Mouse (Mus musculus) midbrain, embryonic 14.5 days (tissue): Measurements from ENCODE around the gene Gm6592. TPM values are rescaled to one million over a fixed set of nuclear protein-coding genes. Genes with fewer than 3 reads are reported as not detected.
"Not testable (repeated sequence)": the region's sequence is repeated elsewhere in the genome, so short reads cannot be mapped to it uniquely, and the experiment has no call there.

Experiments used
- ATAC-seq: fragments of 200-750 bp; cut with Nextera tagmentation; 2 replicates; pipeline ENCODE4 v1.8.0; 2017; ENCODE audit warnings: moderate number of reproducible peaks, moderate library complexity; ENCODE audit not compliant: low FRiP score, low TSS enrichment
- DNase-seq: peaks from one replicate; pipeline ENCODE4 v3.0.0-alpha.2; 2015
- H3K27ac ChIP-seq: fragments of 300-500 bp; sonication (generic); replicated peaks from 2 replicates; pipeline ENCODE4 v1.5.1; 2014; ENCODE audit warnings: mild to moderate bottlenecking, low read depth, low read length, moderate library complexity
- H3K27me3 ChIP-seq: fragments of 300-500 bp; sonication (generic); 2 replicates; pipeline ENCODE4 v1.6.1; 2014; ENCODE audit warnings: low read length, control low read depth, mixed read lengths; ENCODE audit not compliant: control insufficient read depth, insufficient read depth
- H3K36me3 ChIP-seq: fragments of 300-500 bp; sonication (generic); 2 replicates; pipeline ENCODE4 v1.6.1; 2014; ENCODE audit warnings: low read length, control low read depth; ENCODE audit not compliant: control insufficient read depth, insufficient read depth
- H3K4me1 ChIP-seq: fragments of 300-500 bp; sonication (generic); 2 replicates; pipeline ENCODE4 v1.6.1; 2014; ENCODE audit warnings: mild to moderate bottlenecking, antibody characterized with exemption, low read length, control low read depth; ENCODE audit not compliant: control insufficient read depth, insufficient read depth
- H3K4me2 ChIP-seq: fragments of 300-500 bp; sonication (generic); 2 replicates; pipeline ENCODE4 v1.6.1; 2014; ENCODE audit warnings: mild to moderate bottlenecking, low read length, moderate library complexity
- H3K4me3 ChIP-seq: fragments of 300-500 bp; sonication (generic); replicated peaks from 2 replicates; pipeline ENCODE4 v1.5.1; 2014; ENCODE audit warnings: low read depth, low read length
- H3K9ac ChIP-seq: fragments of 300-500 bp; sonication (generic); replicated peaks from 2 replicates; pipeline ENCODE4 v1.6.1; 2014; ENCODE audit warnings: mild to moderate bottlenecking, low read length, moderate library complexity
- H3K9me3 ChIP-seq: fragments of 300-500 bp; sonication (generic); 2 replicates; pipeline ENCODE4 v1.6.1; 2016; ENCODE audit warnings: low read length, control low read depth, mixed read lengths; ENCODE audit not compliant: control insufficient read depth
- WGBS: fragments of 180-500 bp; shearing (Covaris S2); extraction: QIAGEN DNeasy Blood & Tissue Kit; methylation state at CpG from one replicate; pipeline ENCODE4 v1.1.7; 2014; 5-methylcytosine and 5-hydroxymethylcytosine counted together
- polyA plus RNA-seq: library from polyadenylated mRNA; unstranded; fragments of >200 nt; fragmentation: Nextera tagmentation; extraction: Ambion mirVana; gene quantifications from 2 replicates; pipeline ENCODE4 v1.2.1, GENCODE M21; 2014

Gm6592 gene
- polyA plus RNA-seq, result not detected in 2 replicates

DNA sequence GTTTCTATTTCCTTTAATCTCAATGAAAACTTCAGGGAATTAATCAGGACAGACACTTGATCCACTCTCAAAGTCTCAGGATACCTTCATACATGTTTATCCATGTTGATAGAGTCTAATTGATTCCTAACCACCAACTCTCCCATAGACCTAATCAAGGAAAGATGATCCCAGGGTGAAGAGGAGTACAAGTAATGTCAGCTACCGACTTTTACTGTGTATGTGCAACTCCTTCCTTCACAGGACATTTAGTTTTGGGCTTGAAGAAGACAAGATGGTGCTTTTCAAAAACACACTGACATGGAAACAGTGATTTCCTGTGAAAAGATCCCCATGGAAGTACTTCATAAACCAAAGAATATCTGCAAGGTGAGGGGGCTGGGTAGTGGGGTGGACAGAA, at the start of gene Gm6592:
Gm6592 (plus strand) TSS at position 301 of the 400 bp plus-strand sequence.
- Histone ChIP-seq H3K4me3 (no peak within 1 kb of the TSS), H3K27me3 (no peaks in the 10 kb centered on the region), H3K36me3 (no peaks in the 10 kb centered on the region), H3K4me1 (no peaks in the 10 kb centered on the region), H3K4me2 (no peak within 1 kb of the TSS), H3K27ac (no peak within 1 kb of the TSS), H3K9ac (no peak within 1 kb of the TSS), H3K9me3 (no peaks in the 10 kb centered on the region; the same call in 1 of the 2 replicates)
- DNase-seq (no peak), ATAC-seq (no peak)
- 75% methylated on average over 1 of the region's 1 CpGs for WGBS

DNA sequence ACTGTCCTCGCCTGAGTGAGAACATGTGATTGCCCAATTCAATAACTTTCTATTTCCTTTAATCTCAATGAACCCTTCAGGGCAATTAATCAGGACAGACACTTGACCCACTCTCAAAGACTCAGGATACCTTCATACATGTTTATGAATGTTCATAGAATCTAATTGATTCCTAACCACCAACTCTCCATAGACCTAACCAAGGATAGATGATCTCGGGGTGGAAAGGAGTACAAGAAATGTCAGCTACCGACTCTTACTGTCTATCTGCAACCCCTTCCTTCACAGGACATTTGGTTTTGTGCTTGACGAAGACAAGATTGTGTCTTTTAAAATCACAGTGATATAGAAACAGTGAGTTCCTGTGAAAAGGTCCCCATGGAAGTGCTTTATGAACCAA, 40.4 kb upstream of the Gm6592 start, which contains the start of gene Ssxb5:
Ssxb5 (plus strand) TSS at position 301 of the 400 bp plus-strand sequence.
- H3K9ac ChIP-seq, H3K9me3 ChIP-seq, H3K4me1 ChIP-seq, H3K27me3 ChIP-seq, ATAC-seq, H3K4me2 ChIP-seq, DNase-seq, H3K27ac ChIP-seq, H3K4me3 ChIP-seq, H3K36me3 ChIP-seq: not testable (repeated sequence)
- WGBS, result 83% methylated on average over 4 of the region's 4 CpGs

DNA sequence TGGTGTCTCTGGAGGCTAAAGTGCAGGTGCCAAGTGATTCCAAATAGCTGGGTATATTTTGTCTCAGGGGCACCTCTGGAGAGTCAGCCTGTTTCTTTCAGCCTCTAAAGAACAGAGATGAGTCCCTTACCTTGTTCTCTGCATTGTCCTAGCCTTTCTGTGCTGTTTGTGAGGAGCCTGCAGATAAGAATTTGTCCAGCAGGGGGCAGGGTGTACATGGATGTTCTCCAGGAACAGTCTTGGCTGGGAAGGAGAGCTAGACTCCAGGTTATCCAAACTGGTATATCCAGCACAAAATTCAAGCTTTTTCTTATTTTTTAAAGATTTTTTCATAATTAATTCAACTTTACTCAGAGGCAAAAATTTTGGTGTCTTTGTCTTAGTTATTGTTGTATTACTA, 11.8 kb upstream of the Gm6592 start:
- Histone ChIP-seq H3K4me3 (no peak overlapping the region), H3K36me3 (no peaks in the 10 kb centered on the region), H3K4me2 (no peak overlapping the region), H3K9me3 (no peaks in the 10 kb centered on the region), H3K27me3 (no peaks in the 10 kb centered on the region), H3K27ac (no peak overlapping the region), H3K9ac (no peak overlapping the region), H3K4me1 (no peaks in the 10 kb centered on the region)
- DNase-seq, result peak; percentile 76
- no peak for ATAC-seq

DNA sequence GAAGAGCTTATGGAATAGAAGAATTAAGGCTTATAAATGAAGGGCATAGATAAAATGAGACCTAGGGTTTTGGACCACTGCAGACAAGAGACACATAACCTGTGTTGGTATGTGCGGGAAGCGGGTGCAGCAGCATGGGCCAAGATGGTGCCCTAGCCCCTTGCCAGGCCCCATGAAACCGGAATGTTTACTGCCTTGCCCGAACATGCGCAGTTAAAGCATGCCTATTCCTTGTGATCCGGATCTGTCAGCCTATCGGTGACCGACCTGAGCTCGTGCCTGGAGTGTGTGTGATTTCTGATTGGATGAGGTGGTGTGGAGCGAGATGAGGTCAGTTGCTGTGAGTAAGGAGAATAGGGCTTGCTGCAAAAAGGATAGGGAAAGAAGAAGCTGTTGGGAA, 8.7 kb downstream of the Gm6592 start:
- no peak overlapping the region for H3K9ac ChIP-seq
- no peaks in the 10 kb centered on the region for H3K4me1 ChIP-seq
- no peak overlapping the region for H3K4me3 ChIP-seq
- WGBS, result 92% methylated on average over 10 of the region's 10 CpGs
- ATAC-seq (no peak), DNase-seq (no peak)
- no peak overlapping the region for H3K4me2 ChIP-seq
- no peaks in the 10 kb centered on the region for H3K36me3 ChIP-seq
- H3K9me3 ChIP-seq, result no peaks in the 10 kb centered on the region
- H3K27me3 ChIP-seq, result no peaks in the 10 kb centered on the region
- H3K27ac ChIP-seq, result no peak overlapping the region

DNA sequence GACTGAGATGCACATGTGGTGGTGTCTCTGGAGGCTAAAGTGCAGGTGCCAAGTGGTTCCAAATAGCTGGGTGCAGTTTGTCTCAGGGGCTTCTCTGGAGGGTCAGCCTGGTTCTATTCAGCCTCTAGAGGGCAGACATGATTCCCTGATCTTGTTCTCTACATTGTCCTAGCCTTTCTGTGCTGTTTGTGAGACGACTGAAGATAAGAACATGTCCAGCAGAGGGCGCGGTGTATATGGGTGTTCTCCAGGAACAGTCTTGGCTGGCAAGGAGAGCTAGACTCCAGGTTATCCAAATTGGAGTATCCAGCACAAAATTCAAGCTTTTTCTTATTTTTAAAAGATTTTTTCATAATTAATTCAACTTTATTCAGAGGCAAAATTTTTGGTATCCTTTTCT, 20.5 kb downstream of the Gm6592 start:
- WGBS, result 10% methylated on average over 3 of the region's 3 CpGs
- ATAC-seq, result peak; percentile 57; the same call in 1 of the 2 replicates
- not testable (repeated sequence) for H3K27ac ChIP-seq, H3K4me2 ChIP-seq, H3K9me3 ChIP-seq, H3K36me3 ChIP-seq, H3K27me3 ChIP-seq, H3K4me3 ChIP-seq, H3K4me1 ChIP-seq, H3K9ac ChIP-seq
- peak; percentile 86 for DNase-seq

DNA sequence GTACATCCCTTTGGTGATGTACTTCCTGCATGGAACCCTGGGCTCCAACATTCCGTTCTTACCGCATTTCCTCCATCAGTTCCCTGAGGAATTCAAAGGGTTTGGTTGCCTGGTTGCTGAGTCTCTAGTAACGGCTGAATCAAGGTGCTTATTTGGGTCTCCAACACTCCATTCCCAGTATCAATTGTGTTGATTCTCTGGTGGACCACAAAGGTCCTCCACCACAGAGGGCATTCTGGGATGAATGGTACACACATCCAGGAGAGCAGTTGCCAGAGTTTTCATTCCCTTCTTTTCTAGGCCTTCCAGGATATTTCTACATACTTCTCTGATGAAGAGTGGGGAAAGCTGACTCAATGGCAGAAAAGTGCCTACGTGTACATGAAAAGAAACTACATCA, 30.2 kb downstream of the Gm6592 start, which contains the start of gene Gm5751:
Gm5751 (plus strand) TSS at position 301 of the 400 bp plus-strand sequence.
- H3K27ac ChIP-seq, H3K4me3 ChIP-seq, H3K4me1 ChIP-seq, H3K27me3 ChIP-seq, H3K9me3 ChIP-seq, DNase-seq, H3K36me3 ChIP-seq, ATAC-seq, H3K4me2 ChIP-seq, H3K9ac ChIP-seq: not testable (repeated sequence)
- 92% methylated on average over 3 of the region's 4 CpGs for WGBS

DNA sequence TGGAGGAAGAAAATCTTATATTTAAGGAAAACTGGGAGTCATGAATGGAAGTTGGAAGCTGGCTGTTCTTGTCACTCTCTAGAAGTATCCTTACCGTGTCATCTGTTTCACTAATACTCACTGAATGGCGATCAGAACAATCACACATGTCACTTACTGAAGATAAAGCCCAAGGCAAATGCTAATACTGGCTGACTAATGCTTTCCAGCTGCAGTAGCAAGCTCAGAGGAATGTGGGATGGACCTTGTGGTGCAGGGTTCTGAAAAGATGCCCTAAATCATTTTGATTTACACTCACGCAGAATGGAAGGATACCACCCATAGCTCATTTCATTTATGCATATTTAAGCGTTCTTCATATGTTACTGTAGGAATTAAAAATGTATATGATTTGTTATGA, 40.5 kb downstream of the Gm6592 start:
- 63% methylated on average over 4 of the region's 4 CpGs for WGBS
- no peak overlapping the region for H3K4me3 ChIP-seq
- H3K4me1 ChIP-seq, result no peaks in the 10 kb centered on the region
- no peak overlapping the region for H3K27ac ChIP-seq
- H3K4me2 ChIP-seq, result no peak overlapping the region
- DNase-seq (no peak), ATAC-seq (no peak)
- no peak overlapping the region for H3K9ac ChIP-seq
- H3K36me3 ChIP-seq, result peaks cover 4% of the 10 kb centered on the region; the same call in 1 of the 2 replicates
- H3K9me3 ChIP-seq, result no peaks in the 10 kb centered on the region
- H3K27me3 ChIP-seq, result no peaks in the 10 kb centered on the region

DNA sequence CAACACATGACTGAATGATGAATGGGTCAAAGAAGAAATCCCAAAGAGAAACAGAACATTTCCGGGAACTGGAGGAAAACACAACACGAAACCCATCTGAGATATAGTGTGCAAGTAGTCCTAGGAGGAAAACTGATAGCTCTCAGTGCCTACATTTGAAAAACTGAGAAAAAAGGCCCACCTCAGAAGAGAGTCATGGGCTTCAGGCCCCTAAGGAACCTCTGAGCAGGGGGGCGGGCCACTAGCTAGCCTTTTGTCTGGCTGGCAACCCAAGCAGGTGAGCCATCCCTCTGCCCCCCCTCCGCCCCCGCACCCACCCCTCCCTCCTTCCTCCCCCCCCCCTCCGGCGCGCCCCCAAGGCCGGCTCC, 48.2 kb downstream of the Gm6592 start:
- peak overlapping the region; percentile 90 for H3K27ac ChIP-seq
- H3K4me1 ChIP-seq, result 0 out of 2 replicates have a peak, but pooled peaks cover 3% of the 10 kb centered on the region
- peak overlapping the region; percentile 64 for H3K4me2 ChIP-seq
- 47% methylated on average over 3 of the region's 9 CpGs for WGBS
- no peak for DNase-seq
- no peak for ATAC-seq
- peak overlapping the region; percentile 58 for H3K4me3 ChIP-seq
- peaks cover 4% of the 10 kb centered on the region; the same call in 1 of the 2 replicates for H3K36me3 ChIP-seq
- peak overlapping the region; percentile 84 for H3K9ac ChIP-seq
- no peaks in the 10 kb centered on the region for H3K9me3 ChIP-seq
- H3K27me3 ChIP-seq, result no peaks in the 10 kb centered on the region

DNA sequence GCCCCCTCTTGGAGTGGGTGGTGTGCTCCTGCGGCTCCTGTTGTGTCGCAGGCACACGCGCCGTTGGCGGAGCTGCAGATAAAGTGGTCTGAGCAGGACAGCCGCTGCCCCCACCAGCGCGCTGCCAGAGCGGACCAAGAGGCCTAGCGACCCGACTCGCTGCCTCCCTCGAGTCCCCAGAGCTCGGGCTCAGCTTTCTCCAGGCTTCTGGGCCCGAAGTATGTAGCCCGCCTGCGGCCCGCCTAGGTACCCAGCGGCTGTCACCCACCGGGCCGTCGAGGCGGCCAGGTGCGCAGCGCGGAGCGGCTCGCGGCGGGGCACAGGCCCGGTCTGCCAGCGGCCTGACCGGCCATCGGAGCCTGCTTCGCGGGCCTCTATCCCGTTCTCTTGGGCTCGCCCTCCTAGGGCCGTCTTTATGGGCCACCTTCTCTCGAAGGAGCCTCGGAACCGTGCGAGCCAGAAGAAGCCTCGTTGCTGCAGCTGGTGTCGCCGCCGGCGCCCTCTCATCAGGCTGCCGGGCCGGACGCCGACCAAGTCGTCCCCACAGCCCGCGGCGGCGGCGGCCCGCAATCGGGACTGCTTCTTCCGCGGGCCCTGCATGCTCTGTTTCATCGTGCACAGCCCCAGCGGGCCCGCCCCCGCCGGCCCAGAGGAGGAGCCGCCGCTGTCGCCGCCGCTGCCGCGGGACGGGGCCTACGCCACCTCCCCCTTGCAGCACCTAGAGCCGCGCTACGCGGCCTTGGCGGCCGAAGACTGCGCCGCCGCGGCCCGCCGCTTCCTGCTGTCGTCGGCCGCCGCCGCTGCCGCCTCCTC, 48.8 kb downstream of the Gm6592 start, which contains the start of gene B630019K06Rik:
B630019K06Rik (plus strand) TSS at position 40 of the 813 bp plus-strand sequence.
- WGBS, result 21% methylated on average over 86 of the region's 95 CpGs
- ATAC-seq, result peak; percentile 87
- H3K36me3 ChIP-seq, result peaks cover 4% of the 10 kb centered on the region; the same call in 1 of the 2 replicates

More for the DNA sequence above, 48.8 kb downstream of the Gm6592 start, which contains the start of gene B630019K06Rik:
- Histone ChIP-seq H3K4me3 (peak within 1 kb of the TSS; percentile 58), H3K9me3 (no peaks in the 10 kb centered on the region), H3K27ac (peak within 1 kb of the TSS; percentile 90), H3K4me1 (0 out of 2 replicates have a peak, but pooled peaks cover 3% of the 10 kb centered on the region), H3K4me2 (peak within 1 kb of the TSS; percentile 64), H3K9ac (peak within 1 kb of the TSS; percentile 84), H3K27me3 (no peaks in the 10 kb centered on the region)
- DNase-seq, result peak; percentile 79
